In genomic region chr11:98954801-98955706, GRCm38 (mm10) we compare ENCODE assay signal across 7 mouse cellular contexts. TPM values are rescaled to one million over a fixed set of nuclear protein-coding genes. Genes with fewer than 3 reads are reported as not detected.
A peak's percentile ranks its signal among the peaks of the same experiment; 100 is the strongest.
DNase-seq lines count a peak whose midpoint lies in the region; ATAC-seq lines count a peak whose summit lies in the region.

No protein-coding gene starts in this region.

- 14% methylated on average over 15 of the region's 17 CpGs for WGBS in forebrain, embryonic 10.5 days

- H3K36me3 ChIP-seq in forebrain, embryonic 10.5 days (replicated peaks): peaks cover 41% of the 10 kb centered on the region

- peak overlapping the region; percentile 84 for H3K27ac ChIP-seq in forebrain, embryonic 10.5 days

- DNase-seq in spleen, adult 18-20 months: peak; percentile 6 to 12
- DNase-seq in spleen, postnatal 4 days (ENCODE audit: low spot score in 2 of 2): no peak
- no peak for DNase-seq in forebrain, embryonic 10.5 days (ENCODE audit: extremely low spot score, low spot score)
- peak; percentile 67 for DNase-seq in kidney, postnatal 14 days
- DNase-seq in left cerebral cortex, postnatal 36 days (ENCODE audit: low spot score in 2 of 2): no peak
- DNase-seq in urinary bladder, postnatal 36 days (ENCODE audit: low spot score in 2 of 2): no peak

- H3K4me1 ChIP-seq in forebrain, embryonic 10.5 days: peaks cover 75% of the 10 kb centered on the region

- intact Hi-C loops in left cerebral cortex, postnatal 36 days (cut with DNase I): no loop called here

- no peaks in the 10 kb centered on the region for H3K27me3 ChIP-seq in forebrain, embryonic 10.5 days (ENCODE audit: poor library complexity, severe bottlenecking)

- 0 out of 2 replicates have a peak, but pooled peaks have one; percentile 14 for ATAC-seq in monocyte, adult 5-6 weeks (replicated peaks; ENCODE audit: insufficient number of reproducible peaks, low FRiP score, low TSS enrichment, poor library complexity, severe bottlenecking)

- H3K9me3 ChIP-seq in forebrain, embryonic 10.5 days: no peaks in the 10 kb centered on the region

- H3K4me3 ChIP-seq in forebrain, embryonic 10.5 days: peak overlapping the region; percentile 38

RNA-seq across cellular contexts. Expression of gene Rara, which starts 27.4 kb away (rescaled TPM):
- polyA plus RNA-seq in forebrain, embryonic 10.5 days (2016; fragmentation: Nextera tagmentation; extraction: Ambion mirVana): 16.9 and 19.3 TPM in 2 replicates
- 61.0 to 76.9 TPM (median 62.9 TPM) in 3 replicates for total RNA-seq in monocyte, adult 5-6 weeks (2017)
- 10 to 100 TPM; 10.5 to 11.6 TPM for total RNA-seq in left cerebral cortex, postnatal 36 days (2021)

RNA-seq across cellular contexts. Expression of gene Gjd3, which starts 27.8 kb away (rescaled TPM):
- 0.20 and 0.24 TPM in 2 replicates for polyA plus RNA-seq in forebrain, embryonic 10.5 days (2016; fragmentation: Nextera tagmentation; extraction: Ambion mirVana)
- not detected in 3 replicates for total RNA-seq in monocyte, adult 5-6 weeks (2017)
- 1 to 10 TPM; 2.0 TPM for total RNA-seq in left cerebral cortex, postnatal 36 days (2021)

RNA-seq across cellular contexts. Expression of gene Cdc6, which starts 47.5 kb away (rescaled TPM):
- polyA plus RNA-seq in forebrain, embryonic 10.5 days (2016; fragmentation: Nextera tagmentation; extraction: Ambion mirVana): 68.7 and 75.8 TPM in 2 replicates
- 0.67 to 1.7 TPM (median 0.75 TPM) in 3 replicates for total RNA-seq in monocyte, adult 5-6 weeks (2017)
- total RNA-seq in left cerebral cortex, postnatal 36 days (2021): under 1 TPM; 0.39 to 0.47 TPM

Comparison
In these comparisons a context has a peak if more than half of its experiments do, and no peak if none do; other contexts are left out.
1. DNase-seq: peak in spleen, adult 18-20 months (2 of 2) and kidney, postnatal 14 days (single experiment); none in spleen, postnatal 4 days (0 of 2), forebrain, embryonic 10.5 days (single experiment), left cerebral cortex, postnatal 36 days (0 of 2) and urinary bladder, postnatal 36 days (0 of 2).